Mouse (Mus musculus): ENCODE data around the gene Txnrd3. TPM values are rescaled to one million over a fixed set of nuclear protein-coding genes. Genes with fewer than 3 reads are reported as not detected.

Txnrd3 gene
- polyA plus RNA-seq, 1 experiment from 2014 or later = 12.8 TPM

GRCm38 (mm10) chr6:89628045-89628785 lies 15.6 kb upstream of the Txnrd3 start:
- H3K4me3 ChIP-seq = no peak overlapping the region
- WGBS = 63% methylated on average over 8 of the region's 8 CpGs
- no peaks in the 10 kb centered on the region for H3K27me3 ChIP-seq
- ATAC-seq (ENCODE audit: low FRiP score) = no peak
- H3K9ac ChIP-seq = no peak overlapping the region
- no peaks in the 10 kb centered on the region for H3K9me3 ChIP-seq
- no peak overlapping the region for H3K4me2 ChIP-seq
- H3K27ac ChIP-seq = no peak overlapping the region
- H3K36me3 ChIP-seq = no peaks in the 10 kb centered on the region
- H3K4me1 ChIP-seq (replicated peaks) = peaks cover 10% of the 10 kb centered on the region

GRCm38 (mm10) chr6:89631809-89632562 lies 11.8 kb upstream of the Txnrd3 start:
- Histone ChIP-seq H3K4me1 (replicated peaks) (peaks cover 25% of the 10 kb centered on the region), H3K9me3 (no peaks in the 10 kb centered on the region), H3K36me3 (no peaks in the 10 kb centered on the region), H3K4me3 (no peak overlapping the region), H3K9ac (peak overlapping the region; percentile 55; the same call in 1 of the 2 replicates), H3K27ac (peak overlapping the region; percentile 27), H3K27me3 (no peaks in the 10 kb centered on the region), H3K4me2 (no peak overlapping the region; the same call in 1 of the 2 replicates)
- peak; percentile 86 for ATAC-seq (ENCODE audit: low FRiP score)
- WGBS = 11% methylated on average over 10 of the region's 10 CpGs

- WGBS = 42% methylated on average over 7 of the region's 7 CpGs
- H3K27me3 ChIP-seq = no peaks in the 10 kb centered on the region
- ATAC-seq (ENCODE audit: low FRiP score) = no peak
- no peaks in the 10 kb centered on the region for H3K36me3 ChIP-seq
- peak overlapping the region; percentile 39; the same call in 1 of the 2 replicates for H3K9ac ChIP-seq
- H3K4me2 ChIP-seq = no peak overlapping the region
- peaks cover 25% of the 10 kb centered on the region for H3K4me1 ChIP-seq (replicated peaks)
- H3K27ac ChIP-seq = peak overlapping the region; percentile 27
- H3K4me3 ChIP-seq = no peak overlapping the region
- H3K9me3 ChIP-seq = no peaks in the 10 kb centered on the region
These were observed 10.7 kb upstream of the Txnrd3 start for GRCm38 (mm10) chr6:89633115-89633514.

- H3K9ac ChIP-seq = no peak overlapping the region
- H3K27me3 ChIP-seq = no peaks in the 10 kb centered on the region
- no peak for ATAC-seq (ENCODE audit: low FRiP score)
- H3K4me3 ChIP-seq = no peak overlapping the region
- peaks cover 25% of the 10 kb centered on the region for H3K4me1 ChIP-seq (replicated peaks)
- H3K9me3 ChIP-seq = no peaks in the 10 kb centered on the region
- H3K36me3 ChIP-seq = no peaks in the 10 kb centered on the region
- no peak overlapping the region for H3K27ac ChIP-seq
- H3K4me2 ChIP-seq = no peak overlapping the region
- 51% methylated on average over 8 of the region's 8 CpGs for WGBS
These were observed 9.4 kb upstream of the Txnrd3 start for GRCm38 (mm10) chr6:89634400-89634799.

GRCm38 (mm10) chr6:89637977-89638376 lies 5.8 kb upstream of the Txnrd3 start:
- Histone ChIP-seq H3K27ac (no peak overlapping the region), H3K9ac (no peak overlapping the region), H3K4me2 (no peak overlapping the region), H3K27me3 (no peaks in the 10 kb centered on the region), H3K4me1 (replicated peaks) (peaks cover 17% of the 10 kb centered on the region), H3K9me3 (no peaks in the 10 kb centered on the region), H3K4me3 (no peak overlapping the region), H3K36me3 (no peaks in the 10 kb centered on the region)
- no peak for ATAC-seq (ENCODE audit: low FRiP score)
- WGBS = 85% methylated on average over 4 of the region's 4 CpGs

- WGBS = 33% methylated on average over 2 of the region's 2 CpGs
- Histone ChIP-seq H3K36me3 (no peaks in the 10 kb centered on the region), H3K27me3 (no peaks in the 10 kb centered on the region), H3K4me3 (no peak overlapping the region), H3K9me3 (no peaks in the 10 kb centered on the region), H3K4me2 (no peak overlapping the region), H3K9ac (no peak overlapping the region), H3K27ac (no peak overlapping the region), H3K4me1 (replicated peaks) (peaks cover 13% of the 10 kb centered on the region)
- ATAC-seq (ENCODE audit: low FRiP score) = no peak
These were observed 4.8 kb upstream of the Txnrd3 start for GRCm38 (mm10) chr6:89639025-89639424.

- peak; percentile 95 for ATAC-seq (ENCODE audit: low FRiP score)
- Histone ChIP-seq H3K9me3 (no peaks in the 10 kb centered on the region), H3K4me3 (peak overlapping the region; percentile 71), H3K4me2 (peak overlapping the region; percentile 74), H3K9ac (peak overlapping the region; percentile 78), H3K27me3 (no peaks in the 10 kb centered on the region), H3K27ac (peak overlapping the region; percentile 90), H3K36me3 (no peaks in the 10 kb centered on the region), H3K4me1 (replicated peaks) (peaks cover 14% of the 10 kb centered on the region)
- under 1% methylated on average over 41 of the region's 41 CpGs for WGBS
These were observed 685 bp downstream of the Txnrd3 start for GRCm38 (mm10) chr6:89644271-89645075.

GRCm38 (mm10) chr6:89649897-89650296 lies 6.1 kb downstream of the Txnrd3 start:
- Histone ChIP-seq H3K4me1 (replicated peaks) (peaks cover 7% of the 10 kb centered on the region), H3K27ac (no peak overlapping the region), H3K9me3 (no peaks in the 10 kb centered on the region), H3K27me3 (no peaks in the 10 kb centered on the region), H3K4me3 (no peak overlapping the region), H3K4me2 (no peak overlapping the region), H3K36me3 (peaks cover 25% of the 10 kb centered on the region), H3K9ac (no peak overlapping the region)
- 91% methylated on average over 8 of the region's 8 CpGs for WGBS
- no peak for ATAC-seq (ENCODE audit: low FRiP score)

GRCm38 (mm10) chr6:89651770-89652169 lies 8.0 kb downstream of the Txnrd3 start:
- no peak overlapping the region for H3K4me2 ChIP-seq
- ATAC-seq (ENCODE audit: low FRiP score) = no peak
- no peaks in the 10 kb centered on the region for H3K9me3 ChIP-seq
- H3K27me3 ChIP-seq = no peaks in the 10 kb centered on the region
- H3K4me3 ChIP-seq = no peak overlapping the region
- no peak overlapping the region for H3K9ac ChIP-seq
- no peak overlapping the region for H3K27ac ChIP-seq
- H3K4me1 ChIP-seq (replicated peaks) = no peaks in the 10 kb centered on the region
- H3K36me3 ChIP-seq = peaks cover 32% of the 10 kb centered on the region

- H3K9ac ChIP-seq = no peak overlapping the region
- no peaks in the 10 kb centered on the region for H3K4me1 ChIP-seq (replicated peaks)
- ATAC-seq (ENCODE audit: low FRiP score) = no peak
- H3K36me3 ChIP-seq = peaks cover 32% of the 10 kb centered on the region
- H3K27ac ChIP-seq = no peak overlapping the region
- WGBS = 94% methylated on average over 3 of the region's 3 CpGs
- H3K4me3 ChIP-seq = no peak overlapping the region
- no peak overlapping the region for H3K4me2 ChIP-seq
- H3K27me3 ChIP-seq = no peaks in the 10 kb centered on the region
- H3K9me3 ChIP-seq = no peaks in the 10 kb centered on the region
These were observed 11.2 kb downstream of the Txnrd3 start for GRCm38 (mm10) chr6:89655011-89655410.

- H3K27me3 ChIP-seq = no peaks in the 10 kb centered on the region
- H3K36me3 ChIP-seq = peaks cover 32% of the 10 kb centered on the region
- H3K4me2 ChIP-seq = no peak overlapping the region
- no peaks in the 10 kb centered on the region for H3K4me1 ChIP-seq (replicated peaks)
- no peak overlapping the region for H3K9ac ChIP-seq
- H3K9me3 ChIP-seq = no peaks in the 10 kb centered on the region
- H3K27ac ChIP-seq = no peak overlapping the region
- 78% methylated on average over 3 of the region's 3 CpGs for WGBS
- no peak overlapping the region for H3K4me3 ChIP-seq
- ATAC-seq (ENCODE audit: low FRiP score) = no peak
These were observed 14.6 kb downstream of the Txnrd3 start for GRCm38 (mm10) chr6:89658342-89658741.

- no peak overlapping the region for H3K9ac ChIP-seq
- H3K4me1 ChIP-seq (replicated peaks) = no peaks in the 10 kb centered on the region
- ATAC-seq (ENCODE audit: low FRiP score) = no peak
- no peaks in the 10 kb centered on the region for H3K9me3 ChIP-seq
- 90% methylated on average over 6 of the region's 6 CpGs for WGBS
- H3K4me2 ChIP-seq = no peak overlapping the region
- peaks cover 32% of the 10 kb centered on the region for H3K36me3 ChIP-seq
- no peak overlapping the region for H3K4me3 ChIP-seq
- no peaks in the 10 kb centered on the region for H3K27me3 ChIP-seq
- H3K27ac ChIP-seq = no peak overlapping the region
These were observed 15.1 kb downstream of the Txnrd3 start for GRCm38 (mm10) chr6:89658931-89659330.
